In genomic region chr15:98837006-98837742, GRCm38 (mm10) we compare ENCODE assay signal across 32 mouse cellular contexts. TPM values are rescaled to one million over a fixed set of nuclear protein-coding genes. Genes with fewer than 3 reads are reported as not detected.
DNase-seq lines count a peak whose midpoint lies in the region; ATAC-seq and TF ChIP-seq lines count a peak whose summit lies in the region.
"Had no signal": no experiment of that assay in that cellular context is flagged by ENCODE, and none has a peak within 500 bp of the region (broad histone marks: within the 10 kb centered on the region; RNA-seq: fewer than 3 reads in every experiment).

No protein-coding gene starts in this region.

- H3K4me1 ChIP-seq in liver, embryonic 16.5 days (ENCODE audit: control insufficient read depth, low read depth, low read length) = peaks cover 47% of the 10 kb centered on the region
- H3K4me1 ChIP-seq in kidney, embryonic 16.5 days (ENCODE audit: insufficient read depth, low read length) = peaks cover 7% of the 10 kb centered on the region
- H3K4me1 ChIP-seq in kidney, adult 2 months (ENCODE audit: control insufficient read depth, insufficient read depth, low read length) = peaks cover under 1% of the 10 kb centered on the region; the same call in 1 of the 2 replicates
- H3K4me1 ChIP-seq: forebrain, embryonic 13.5 days had no signal

- WGBS in liver, embryonic 16.5 days (ENCODE audit: insufficient replicate concordance) = 68% methylated on average over 21 of the region's 21 CpGs
- WGBS in kidney, embryonic 16.5 days = 90% methylated on average over 21 of the region's 21 CpGs
- WGBS in kidney, adult 2 months = 87% methylated on average over 21 of the region's 21 CpGs

- intact Hi-C loops in heart, postnatal 10 days (cut with DNase I) = no loop called here

- H3K27me3 ChIP-seq in liver, embryonic 16.5 days (ENCODE audit: control insufficient read depth, insufficient read depth, low read depth, low read length) = no peaks in the 10 kb centered on the region
- no peaks in the 10 kb centered on the region for H3K27me3 ChIP-seq in kidney, embryonic 16.5 days (ENCODE audit: insufficient read depth, low read length)
- H3K27me3 ChIP-seq in kidney, adult 2 months (replicated peaks; ENCODE audit: control insufficient read depth, insufficient read depth, low read length) = no peaks in the 10 kb centered on the region
- H3K27me3 ChIP-seq: forebrain, embryonic 13.5 days; heart, embryonic 12.5 days had no signal

- peak; percentile 90 for DNase-seq in heart, adult 11 months
- DNase-seq in heart, postnatal 10 days = no peak
- DNase-seq in c-Kit-negative CD71-positive TER-119-positive erythroid progenitor cells, embryonic 14.5 days (ENCODE audit: low read depth, low spot score) = peak; percentile 66
- peak; percentile 82 for DNase-seq in liver
- DNase-seq in kidney, adult 2 months = no peak
- no peak for DNase-seq in spleen, postnatal 10 days (ENCODE audit: low spot score in 2 of 2)
- DNase-seq: adrenal gland, postnatal 36 days; cerebellum, adult 9-10 months; kidney, adult 9 months; midbrain, embryonic 14.5 days; retina, postnatal 1 day; right cerebral cortex, postnatal 25 days; spleen, adult 18-20 months; thymus, adult 18-20 months; thymus, postnatal 36 days had no signal

- no peaks in the 10 kb centered on the region for H3K9me3 ChIP-seq in liver, embryonic 16.5 days (replicated peaks; ENCODE audit: control insufficient read depth, low read length)
- no peaks in the 10 kb centered on the region for H3K9me3 ChIP-seq in kidney, embryonic 16.5 days (ENCODE audit: low read length)
- H3K9me3 ChIP-seq: forebrain, embryonic 13.5 days; heart, embryonic 12.5 days; limb, embryonic 10.5 days had no signal

- TF ChIP-seq CTCF in kidney, adult 2 months (conservative IDR thresholded peaks at IDR 0.05; ENCODE audit: insufficient read depth, insufficient read length, low read depth, low read length) = no peak

- peak overlapping the region; percentile 35 for H3K4me3 ChIP-seq in liver, embryonic 16.5 days (ENCODE audit: low read depth, low read length)
- no peak overlapping the region for H3K4me3 ChIP-seq in kidney, embryonic 16.5 days (ENCODE audit: low read length)
- no peak overlapping the region for H3K4me3 ChIP-seq in kidney, adult 2 months (ENCODE audit: insufficient read depth, low read depth, low read length)
- H3K4me3 ChIP-seq: forebrain, embryonic 13.5 days; heart, embryonic 12.5 days; layer of hippocampus, adult 2 months; limb, embryonic 10.5 days had no signal

- TF ChIP-seq POLR2A in kidney, adult 2 months (IDR thresholded peaks at IDR 0.05; ENCODE audit: low read depth, low read length) = no peak

- H3K9ac ChIP-seq in liver, embryonic 16.5 days (ENCODE audit: low read depth, low read length) = peak overlapping the region; percentile 42
- H3K9ac ChIP-seq in kidney, embryonic 16.5 days (replicated peaks; ENCODE audit: low read length) = no peak overlapping the region
- H3K9ac ChIP-seq: forebrain, embryonic 13.5 days; heart, embryonic 12.5 days; hindbrain, embryonic 14.5 days had no signal

- peak overlapping the region; percentile 95 for H3K27ac ChIP-seq in liver, embryonic 16.5 days (ENCODE audit: low read length)
- no peak overlapping the region for H3K27ac ChIP-seq in kidney, embryonic 16.5 days (ENCODE audit: low read length)
- H3K27ac ChIP-seq in kidney, adult 2 months (ENCODE audit: insufficient read depth, low read depth, low read length) = no peak overlapping the region
- H3K27ac ChIP-seq: forebrain, embryonic 13.5 days; hindbrain, embryonic 14.5 days; layer of hippocampus, adult 2 months; limb, embryonic 10.5 days; macrophage had no signal

- peaks cover 80% of the 10 kb centered on the region for H3K36me3 ChIP-seq in liver, embryonic 16.5 days (ENCODE audit: control insufficient read depth, insufficient read depth)
- peaks cover 91% of the 10 kb centered on the region for H3K36me3 ChIP-seq in kidney, embryonic 16.5 days (ENCODE audit: insufficient read depth, low read length)
- peaks cover 10% of the 10 kb centered on the region for H3K36me3 ChIP-seq in kidney, adult 2 months (ENCODE audit: control insufficient read depth, insufficient read depth, low read length)

- H3K4me2 ChIP-seq in liver, embryonic 16.5 days (ENCODE audit: low read depth, low read length) = peak overlapping the region; percentile 58
- no peak overlapping the region for H3K4me2 ChIP-seq in kidney, embryonic 16.5 days (replicated peaks; ENCODE audit: low read depth, low read length)
- H3K4me2 ChIP-seq: forebrain, embryonic 13.5 days; heart, embryonic 12.5 days; hindbrain, embryonic 14.5 days had no signal

- ATAC-seq in liver, embryonic 16.5 days (ENCODE audit: low read depth) = peak; percentile 90
- no peak for ATAC-seq in kidney, embryonic 16.5 days (ENCODE audit: low FRiP score, low TSS enrichment)
- ATAC-seq: forebrain, embryonic 13.5 days; lung, postnatal 0 days had no signal

RNA-seq across cellular contexts. Expression of gene Prkag1, which starts 5.9 kb away (rescaled TPM):
- total RNA-seq in heart, postnatal 10 days (2021) = 10 to 100 TPM; 93.7 to 94.3 TPM
- polyA plus RNA-seq in liver, embryonic 16.5 days (2015; fragmentation: Nextera tagmentation; extraction: Ambion mirVana) = 86.8 and 90.6 TPM in 2 replicates
- 103 and 119 TPM in 2 replicates for polyA plus RNA-seq in kidney, embryonic 16.5 days (2015; fragmentation: Nextera tagmentation; extraction: Ambion mirVana)
- polyA plus RNA-seq in kidney, adult 2 months (2012; rRNA removed) = 68.9 and 72.7 TPM in 2 replicates

RNA-seq across cellular contexts. Expression of gene Ddn, which starts 27.9 kb away (rescaled TPM):
- under 1 TPM; 0.10 to 0.32 TPM for total RNA-seq in heart, postnatal 10 days (2021)
- polyA plus RNA-seq in liver, embryonic 16.5 days (2015; fragmentation: Nextera tagmentation; extraction: Ambion mirVana) = not detected in 2 replicates
- polyA plus RNA-seq in kidney, embryonic 16.5 days (2015; fragmentation: Nextera tagmentation; extraction: Ambion mirVana) = 2.6 and 3.3 TPM in 2 replicates
- polyA plus RNA-seq in kidney, adult 2 months (2012; rRNA removed) = 12.1 and 12.3 TPM in 2 replicates
- total RNA-seq: adrenal gland, adult 18-20 months; liver, adult 2 months had no signal
- polyA plus RNA-seq: intestine, embryonic 14.5 days; limb, embryonic 10.5 days; liver, adult 2 months; macrophage; stomach, embryonic 14.5 days had no signal

RNA-seq across cellular contexts. Expression of gene Kmt2d, which starts 33.8 kb away (rescaled TPM):
- 10 to 100 TPM; 63.0 to 72.1 TPM for total RNA-seq in heart, postnatal 10 days (2021)
- 3.9 and 4.0 TPM in 2 replicates for polyA plus RNA-seq in liver, embryonic 16.5 days (2015; fragmentation: Nextera tagmentation; extraction: Ambion mirVana)
- 12.4 and 14.1 TPM in 2 replicates for polyA plus RNA-seq in kidney, embryonic 16.5 days (2015; fragmentation: Nextera tagmentation; extraction: Ambion mirVana)
- 18.8 and 20.8 TPM in 2 replicates for polyA plus RNA-seq in kidney, adult 2 months (2012; rRNA removed)

RNA-seq across cellular contexts. Expression of gene Wnt1, which starts 47.5 kb away (rescaled TPM):
- not detected for total RNA-seq in heart, postnatal 10 days (2021)
- polyA plus RNA-seq in liver, embryonic 16.5 days (2015; fragmentation: Nextera tagmentation; extraction: Ambion mirVana) = not detected in 2 replicates
- polyA plus RNA-seq in kidney, embryonic 16.5 days (2015; fragmentation: Nextera tagmentation; extraction: Ambion mirVana) = not detected in 2 replicates
- polyA plus RNA-seq in kidney, adult 2 months (2012; rRNA removed) = 0.04 TPM in 1 of 2 replicates, not detected in the other
- total RNA-seq: adrenal gland, adult 18-20 months; adrenal gland, postnatal 36 days; gastrocnemius, adult 8-10 months; heart, postnatal 25 days; layer of hippocampus, adult 2 months; layer of hippocampus, postnatal 25 days; liver, adult 2 months had no signal
- polyA plus RNA-seq: forebrain, embryonic 13.5 days; gonadal fat pad, adult 2 months; heart, embryonic 12.5 days; intestine, embryonic 14.5 days; limb, embryonic 10.5 days; liver, adult 2 months; lung, postnatal 0 days; macrophage; stomach, embryonic 14.5 days had no signal

RNA-seq across cellular contexts. Expression of gene Rhebl1, which starts 57.2 kb away (rescaled TPM):
- total RNA-seq in heart, postnatal 10 days (2021) = 1 to 10 TPM; 1.6 to 2.8 TPM
- polyA plus RNA-seq in liver, embryonic 16.5 days (2015; fragmentation: Nextera tagmentation; extraction: Ambion mirVana) = 2.9 and 3.4 TPM in 2 replicates
- 16.7 and 18.3 TPM in 2 replicates for polyA plus RNA-seq in kidney, embryonic 16.5 days (2015; fragmentation: Nextera tagmentation; extraction: Ambion mirVana)
- polyA plus RNA-seq in kidney, adult 2 months (2012; rRNA removed) = 6.4 and 7.1 TPM in 2 replicates

Comparison
In these comparisons a context has a peak if more than half of its experiments do, and no peak if none do; other contexts are left out.
1. DNase-seq: peak in heart, adult 11 months (single experiment), c-Kit-negative CD71-positive TER-119-positive erythroid progenitor cells, embryonic 14.5 days (single experiment) and liver (single experiment); none in heart, postnatal 10 days (0 of 2), kidney, adult 2 months (single experiment) and spleen, postnatal 10 days (0 of 2).